Mouse (Mus musculus) kidney, postnatal 10 days (tissue): Measurements from ENCODE around the gene Nrxn1.

Experiments
- DNase-seq: peaks from one replicate; pipeline ENCODE4 v3.0.0; 2021; ENCODE audit warnings: mixed read lengths

Nrxn1 gene

GRCm38 (mm10) chr17:90419615-90420014, 673.3 kb downstream of the Nrxn1 start:
- no peak for DNase-seq

GRCm38 (mm10) chr17:90396357-90396756, 696.5 kb downstream of the Nrxn1 start:
- no peak for DNase-seq

- no peak for DNase-seq
These were observed 698.3 kb downstream of the Nrxn1 start for GRCm38 (mm10) chr17:90394606-90395005.

- DNase-seq, result no peak
These were observed 700.1 kb downstream of the Nrxn1 start for GRCm38 (mm10) chr17:90392751-90393150.

GRCm38 (mm10) chr17:90390316-90391212, 702.3 kb downstream of the Nrxn1 start:
- DNase-seq, result no peak

- no peak for DNase-seq
These were observed 708.0 kb downstream of the Nrxn1 start for GRCm38 (mm10) chr17:90384856-90385255.

GRCm38 (mm10) chr17:90382496-90383443, 710.1 kb downstream of the Nrxn1 start:
- DNase-seq, result peak; percentile 55

GRCm38 (mm10) chr17:90376533-90376932, 716.3 kb downstream of the Nrxn1 start:
- DNase-seq, result no peak

GRCm38 (mm10) chr17:90362169-90362568, 730.7 kb downstream of the Nrxn1 start:
- no peak for DNase-seq

GRCm38 (mm10) chr17:90349385-90350095, 743.3 kb downstream of the Nrxn1 start:
- DNase-seq, result no peak

GRCm38 (mm10) chr17:90346735-90347475, 746.0 kb downstream of the Nrxn1 start:
- DNase-seq, result no peak

- no peak for DNase-seq
These were observed 759.4 kb downstream of the Nrxn1 start for GRCm38 (mm10) chr17:90333445-90333844.

- DNase-seq, result no peak
These were observed 769.2 kb downstream of the Nrxn1 start for GRCm38 (mm10) chr17:90323674-90324073.

- DNase-seq, result no peak
These were observed 820.6 kb downstream of the Nrxn1 start for GRCm38 (mm10) chr17:90272225-90272624.

- DNase-seq, result no peak
These were observed 821.7 kb downstream of the Nrxn1 start for GRCm38 (mm10) chr17:90271165-90271564.

- no peak for DNase-seq
These were observed 823.7 kb downstream of the Nrxn1 start for GRCm38 (mm10) chr17:90269143-90269542.

- DNase-seq, result no peak
These were observed 839.3 kb downstream of the Nrxn1 start for GRCm38 (mm10) chr17:90253451-90254131.

- peak; percentile 8 for DNase-seq
These were observed 840.7 kb downstream of the Nrxn1 start for GRCm38 (mm10) chr17:90252196-90252595.

GRCm38 (mm10) chr17:90247071-90247849, 845.6 kb downstream of the Nrxn1 start:
- DNase-seq, result no peak

- no peak for DNase-seq
These were observed 848.5 kb downstream of the Nrxn1 start for GRCm38 (mm10) chr17:90244339-90244738.

- DNase-seq, result no peak
These were observed 853.9 kb downstream of the Nrxn1 start for GRCm38 (mm10) chr17:90238964-90239363.
